Mouse (Mus musculus) E14TG2a.4 (cell line): ENCODE results near the gene Grb14.

Experiments used
- CTCF ChIP-seq: conservative IDR thresholded peaks from 2 replicates; pipeline ENCODE4 v1.5.1; 2014; ENCODE audit warnings: low read length
- NANOG ChIP-seq: IDR thresholded peaks from 2 replicates; pipeline ENCODE4 v1.6.1; 2014; ENCODE audit warnings: borderline replicate concordance, low read length, mixed read lengths
- POU5F1 ChIP-seq: IDR thresholded peaks from 2 replicates; pipeline ENCODE4 v1.6.1; 2014; ENCODE audit warnings: low read length, borderline replicate concordance

DNA sequence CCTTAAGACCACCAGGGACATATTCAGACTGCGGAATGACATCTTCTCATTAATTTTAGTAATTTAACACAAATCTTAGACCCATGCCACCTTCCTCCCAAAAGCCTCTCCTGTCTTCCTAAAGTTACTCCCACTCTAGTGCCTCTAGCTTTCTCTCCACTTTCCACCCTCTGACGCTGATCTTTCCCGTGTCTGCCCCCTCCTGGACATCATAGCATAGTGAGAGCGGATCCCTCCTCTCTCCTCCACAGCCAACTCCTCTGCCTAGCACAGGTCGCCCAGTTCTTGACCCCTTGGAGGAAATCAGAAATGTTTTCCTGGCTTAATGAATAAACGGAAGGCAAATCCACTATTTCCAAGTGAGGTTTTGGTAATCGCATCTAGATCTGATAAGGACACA lies 131.6 kb downstream of the Grb14 start:
- TF ChIP-seq CTCF (0 out of 2 replicates have a peak, but pooled peaks have one; percentile 9), POU5F1 (no peak), NANOG (no peak)
